Comparison of ENCODE assay signal across 9 mouse cellular contexts in the genomic region with DNA sequence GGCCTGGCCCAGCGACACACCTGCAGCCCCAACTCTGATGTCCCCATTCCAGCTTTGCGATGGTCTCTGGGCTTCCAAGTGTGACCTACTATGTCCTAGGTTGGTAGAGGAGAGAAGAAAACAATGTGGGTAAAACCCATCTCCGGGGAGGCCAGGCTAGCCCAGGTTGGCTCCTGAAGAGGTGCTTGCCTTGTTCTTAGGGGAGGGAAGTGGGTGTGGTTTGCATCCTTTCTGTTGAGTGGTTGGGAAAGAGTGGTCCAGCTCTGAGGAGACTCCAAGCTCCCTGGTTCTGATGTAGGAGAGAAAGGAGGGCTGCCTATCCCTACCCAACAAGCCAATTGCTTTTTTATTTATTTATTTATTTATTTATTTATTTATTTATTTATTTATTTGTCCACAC. TPM values are rescaled to one million over a fixed set of nuclear protein-coding genes. Genes with fewer than 3 reads are reported as not detected.
DNase-seq lines count a peak whose midpoint lies in the region; ATAC-seq lines count a peak whose summit lies in the region.
"Had no signal": no experiment of that assay in that cellular context is flagged by ENCODE, and none has a peak within 500 bp of the region (broad histone marks: within the 10 kb centered on the region; RNA-seq: fewer than 3 reads in every experiment).

No protein-coding gene starts in this region.

- H3K4me3 ChIP-seq in kidney, embryonic 15.5 days (replicated peaks): 0 out of 2 replicates have a peak overlapping the region, but pooled peaks have one; percentile 35
- peak overlapping the region; percentile 40; the same call in 1 of the 2 replicates for H3K4me3 ChIP-seq in embryonic facial prominence, embryonic 13.5 days
- H3K4me3 ChIP-seq in liver, embryonic 13.5 days (replicated peaks): no peak overlapping the region

- DNase-seq in kidney, adult 9 months: no peak
- peak; percentile 61 for DNase-seq in NIH3T3 (ENCODE audit: low read depth)
- no peak for DNase-seq in liver, embryonic 13.5 days
- DNase-seq in spleen, postnatal 36 days (ENCODE audit: low spot score in 2 of 2): no peak
- DNase-seq in thymus, postnatal 4 days: no peak
- DNase-seq: cerebellum, postnatal 36 days had no signal

- H3K27me3 ChIP-seq in kidney, embryonic 15.5 days: peaks cover 17% of the 10 kb centered on the region
- no peaks in the 10 kb centered on the region for H3K27me3 ChIP-seq in embryonic facial prominence, embryonic 13.5 days
- peaks cover 52% of the 10 kb centered on the region for H3K27me3 ChIP-seq in liver, embryonic 13.5 days
- H3K27me3 ChIP-seq: Patski had no signal

- no peak overlapping the region for H3K27ac ChIP-seq in kidney, embryonic 15.5 days
- peak overlapping the region; percentile 93 for H3K27ac ChIP-seq in embryonic facial prominence, embryonic 13.5 days
- no peak overlapping the region for H3K27ac ChIP-seq in liver, embryonic 13.5 days

- peaks cover 24% of the 10 kb centered on the region for H3K4me1 ChIP-seq in kidney, embryonic 15.5 days
- H3K4me1 ChIP-seq in embryonic facial prominence, embryonic 13.5 days: peaks cover 78% of the 10 kb centered on the region
- peaks cover 7% of the 10 kb centered on the region for H3K4me1 ChIP-seq in liver, embryonic 13.5 days (replicated peaks)

- ATAC-seq in kidney, embryonic 15.5 days (replicated peaks; ENCODE audit: low FRiP score): 0 out of 2 replicates have a peak, but pooled peaks have one; percentile 36
- ATAC-seq in embryonic facial prominence, embryonic 13.5 days (ENCODE audit: insufficient number of reproducible peaks, insufficient read depth, low FRiP score, low TSS enrichment, low read depth): no peak
- no peak for ATAC-seq in liver, embryonic 13.5 days (ENCODE audit: low read depth)
- ATAC-seq: Patski had no signal

- H3K36me3 ChIP-seq in kidney, embryonic 15.5 days: no peaks in the 10 kb centered on the region
- H3K36me3 ChIP-seq in embryonic facial prominence, embryonic 13.5 days: 0 out of 2 replicates have a peak, but pooled peaks cover 4% of the 10 kb centered on the region
- H3K36me3 ChIP-seq in liver, embryonic 13.5 days: no peaks in the 10 kb centered on the region

- H3K9me3 ChIP-seq in kidney, embryonic 15.5 days (replicated peaks): no peaks in the 10 kb centered on the region
- no peaks in the 10 kb centered on the region for H3K9me3 ChIP-seq in embryonic facial prominence, embryonic 13.5 days
- H3K9me3 ChIP-seq in liver, embryonic 13.5 days (replicated peaks): no peaks in the 10 kb centered on the region

- 58% methylated on average over 3 of the region's 3 CpGs for WGBS in kidney, embryonic 15.5 days
- 36% methylated on average over 3 of the region's 3 CpGs for WGBS in embryonic facial prominence, embryonic 13.5 days
- WGBS in liver, embryonic 13.5 days (ENCODE audit: insufficient replicate concordance): 42% methylated on average over 3 of the region's 3 CpGs

- no peak overlapping the region for H3K9ac ChIP-seq in kidney, embryonic 15.5 days
- peak overlapping the region; percentile 67 for H3K9ac ChIP-seq in embryonic facial prominence, embryonic 13.5 days
- no peak overlapping the region for H3K9ac ChIP-seq in liver, embryonic 13.5 days

- H3K4me2 ChIP-seq in kidney, embryonic 15.5 days: peak overlapping the region; percentile 60
- H3K4me2 ChIP-seq in embryonic facial prominence, embryonic 13.5 days: peak overlapping the region; percentile 67
- peak overlapping the region; percentile 44; the same call in 1 of the 2 replicates for H3K4me2 ChIP-seq in liver, embryonic 13.5 days

RNA-seq across cellular contexts. Expression of gene Prrx2, which starts 30.7 kb away (rescaled TPM):
- polyA plus RNA-seq in kidney, embryonic 15.5 days (2015; fragmentation: Nextera tagmentation; extraction: Ambion mirVana): 10.6 and 10.9 TPM in 2 replicates
- polyA plus RNA-seq in embryonic facial prominence, embryonic 13.5 days (2015; fragmentation: Nextera tagmentation; extraction: Ambion mirVana): 103 and 107 TPM in 2 replicates
- polyA plus RNA-seq in liver, embryonic 13.5 days (2015; fragmentation: Nextera tagmentation; extraction: Ambion mirVana): 0.53 and 0.57 TPM in 2 replicates

RNA-seq across cellular contexts. Expression of gene Asb6, which starts 35.3 kb away (rescaled TPM):
- polyA plus RNA-seq in kidney, embryonic 15.5 days (2015; fragmentation: Nextera tagmentation; extraction: Ambion mirVana): 35.5 and 38.3 TPM in 2 replicates
- 39.5 and 47.3 TPM in 2 replicates for polyA plus RNA-seq in embryonic facial prominence, embryonic 13.5 days (2015; fragmentation: Nextera tagmentation; extraction: Ambion mirVana)
- 34.6 and 36.6 TPM in 2 replicates for polyA plus RNA-seq in liver, embryonic 13.5 days (2015; fragmentation: Nextera tagmentation; extraction: Ambion mirVana)

RNA-seq across cellular contexts. Expression of gene Ntmt1, which starts 57.8 kb away (rescaled TPM):
- polyA plus RNA-seq in kidney, embryonic 15.5 days (2015; fragmentation: Nextera tagmentation; extraction: Ambion mirVana): 82.6 and 96.6 TPM in 2 replicates
- polyA plus RNA-seq in embryonic facial prominence, embryonic 13.5 days (2015; fragmentation: Nextera tagmentation; extraction: Ambion mirVana): 94.9 and 105 TPM in 2 replicates
- polyA plus RNA-seq in liver, embryonic 13.5 days (2015; fragmentation: Nextera tagmentation; extraction: Ambion mirVana): 35.5 and 36.3 TPM in 2 replicates
